Mouse (Mus musculus) myocyte (in vitro differentiated cells): ENCODE results near the gene Ngdn. TPM values are rescaled to one million over a fixed set of nuclear protein-coding genes. Genes with fewer than 3 reads are reported as not detected.

Source experiments
- H3K27me3 ChIP-seq: one replicate; pipeline ENCODE4 v1.6.1; 2011; ENCODE audit not compliant: control insufficient read depth, insufficient read depth, insufficient read length
- H3K36me3 ChIP-seq: one replicate; pipeline ENCODE4 v1.6.1; 2011; ENCODE audit not compliant: control insufficient read depth, insufficient read depth
- H3K4me2 ChIP-seq: one replicate; pipeline ENCODE4 v1.6.1; 2011; ENCODE audit warnings: low read depth, control low read depth
- H3K4me3 ChIP-seq: one replicate; pipeline ENCODE4 v1.5.1; 2011; ENCODE audit warnings: mild to moderate bottlenecking, control low read depth, moderate library complexity
- H3K79me2 ChIP-seq: one replicate; pipeline ENCODE4 v1.6.1; 2011; ENCODE audit not compliant: control insufficient read depth, insufficient read depth
- H3ac ChIP-seq: one replicate; pipeline ENCODE4 v1.6.1; 2011; ENCODE audit not compliant: control insufficient read depth, insufficient read length
- CEBPB ChIP-seq: IDR thresholded peaks from 2 replicates; pipeline ENCODE4 v1.6.1; 2011; ENCODE audit warnings: mild to moderate bottlenecking, moderate library complexity; ENCODE audit not compliant: poor library complexity, insufficient read depth, severe bottlenecking
- E2F4 ChIP-seq: IDR thresholded peaks from one replicate; pipeline ENCODE4 v1.6.1; 2011; ENCODE audit warnings: mild to moderate bottlenecking, control low read depth, moderate library complexity; ENCODE audit not compliant: insufficient read depth
- MAX ChIP-seq: IDR thresholded peaks from one replicate; pipeline ENCODE4 v1.6.1; 2011; ENCODE audit warnings: low read depth, mild to moderate bottlenecking, control low read depth
- MYOD1 ChIP-seq, 3 experiments: IDR thresholded peaks; one replicate each; pipeline ENCODE4 v1.6.1; 2011; ENCODE audit warnings: control low read depth in 2 of 3, low read depth in 2 of 3, mild to moderate bottlenecking in 2 of 3, moderate library complexity in 1 of 3; ENCODE audit not compliant: insufficient read length in 2 of 3, control insufficient read depth in 1 of 3
- MYOG ChIP-seq, 3 experiments: IDR thresholded peaks; one replicate each; pipeline ENCODE4 v1.6.1; 2011; ENCODE audit warnings: control low read depth in 2 of 3, low read depth in 2 of 3, mild to moderate bottlenecking in 2 of 3; ENCODE audit not compliant: insufficient read length in 2 of 3, control insufficient read depth in 1 of 3, insufficient read depth in 1 of 3
- POLR2A ChIP-seq: IDR thresholded peaks from one replicate; pipeline ENCODE4 v1.6.1; 2011; ENCODE audit warnings: low read depth, mild to moderate bottlenecking, control low read depth, moderate library complexity; ENCODE audit not compliant: insufficient read length
- POLR2AphosphoS2 ChIP-seq: IDR thresholded peaks from one replicate; pipeline ENCODE4 v1.6.1; 2011; ENCODE audit warnings: low read depth, control low read depth; ENCODE audit not compliant: insufficient read length
- REST ChIP-seq: IDR thresholded peaks from one replicate; pipeline ENCODE4 v1.6.1; 2011; ENCODE audit warnings: mild to moderate bottlenecking, control low read depth, moderate library complexity; ENCODE audit not compliant: insufficient read depth, insufficient read length
- SRF ChIP-seq: IDR thresholded peaks from one replicate; pipeline ENCODE4 v1.6.1; 2011; ENCODE audit warnings: low read depth; ENCODE audit not compliant: control insufficient read depth, insufficient read length
- TCF12 ChIP-seq: IDR thresholded peaks from one replicate; pipeline ENCODE4 v1.6.1; 2011; ENCODE audit warnings: mild to moderate bottlenecking, control low read depth; ENCODE audit not compliant: poor library complexity, insufficient read depth, severe bottlenecking
- TCF3 ChIP-seq: IDR thresholded peaks from one replicate; pipeline ENCODE4 v1.6.1; 2011; ENCODE audit warnings: low read depth, control low read depth; ENCODE audit not compliant: insufficient read length
- USF1 ChIP-seq: IDR thresholded peaks from one replicate; pipeline ENCODE4 v1.6.1; 2011; ENCODE audit warnings: low read depth, mild to moderate bottlenecking, control low read depth, moderate library complexity
- polyA plus RNA-seq: library from polyadenylated mRNA; unstranded; fragments of >200 nt; fragmentation: generic; extraction: Trizol; gene quantifications from one replicate; pipeline ENCODE4 v1.2.1, GENCODE M21; 2012; ENCODE audit warnings: missing spikeins

The Ngdn gene
- 39.4 TPM for polyA plus RNA-seq

DNA sequence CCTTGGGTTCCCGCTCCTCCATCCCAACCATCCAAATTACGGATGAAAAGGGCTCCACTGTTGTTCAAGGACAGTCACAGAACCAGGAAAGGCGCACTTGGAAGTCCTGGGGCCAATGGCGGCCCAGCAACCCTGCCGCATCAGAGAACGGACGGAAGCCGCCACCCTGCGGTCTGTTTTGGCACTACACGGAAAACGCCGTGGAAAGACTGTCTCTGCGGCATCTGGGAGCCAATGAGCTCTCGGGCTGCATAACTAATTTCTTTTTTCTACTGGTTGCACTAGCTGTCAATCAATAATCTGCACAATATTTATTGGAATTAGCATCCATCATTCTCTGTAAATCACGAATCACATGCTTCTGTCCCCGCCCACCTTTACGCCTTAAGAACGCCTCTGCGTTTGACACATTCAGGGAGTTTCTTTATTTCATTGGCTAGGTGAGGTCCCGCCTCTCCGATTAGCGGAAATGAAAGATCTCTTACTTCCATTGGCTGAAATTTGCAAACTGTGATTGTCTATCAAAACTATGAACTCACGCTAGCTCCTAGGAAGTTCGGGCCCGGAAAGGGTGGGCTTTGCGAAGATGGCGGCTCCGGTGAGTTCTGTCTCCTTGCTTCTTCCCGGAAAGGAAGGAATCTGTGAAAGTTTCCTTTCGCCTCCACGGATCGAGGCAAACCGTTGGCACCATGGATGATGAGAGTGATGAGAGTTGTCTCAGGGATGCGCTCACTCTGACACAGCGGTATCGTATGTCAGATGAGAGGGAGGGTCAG lies at the start of gene Ngdn:
Gene Ngdn (plus strand): TSS at position 464 of the 776 bp plus-strand sequence.
- peaks cover 3% of the 10 kb centered on the region for H3K79me2 ChIP-seq
- peak within 1 kb of the TSS; percentile 95 for H3K4me2 ChIP-seq
- H3K27me3 ChIP-seq = no peaks in the 10 kb centered on the region
- peak within 1 kb of the TSS; percentile 78 for H3ac ChIP-seq
- H3K4me3 ChIP-seq = peak within 1 kb of the TSS; percentile 53
- TF ChIP-seq USF1 = peak; percentile 17
- peak; percentile 48 for TF ChIP-seq E2F4
- TF ChIP-seq MYOG (IDR thresholded peaks at IDR 0.05; ENCODE audit: control insufficient read depth in 1 of 3, insufficient read depth in 1 of 3, insufficient read length in 2 of 3, low read depth in 2 of 3) = no peak
- TF ChIP-seq POLR2AphosphoS2 = peak; percentile 34
- peak; percentile 61 for TF ChIP-seq POLR2A
- no peak for TF ChIP-seq MAX
- TF ChIP-seq TCF12 = no peak
- no peak for TF ChIP-seq TCF3
- TF ChIP-seq MYOD1 (IDR thresholded peaks at IDR 0.05; ENCODE audit: control insufficient read depth in 1 of 3, insufficient read length in 2 of 3, low read depth in 2 of 3) = no peak
- TF ChIP-seq CEBPB = no peak
- no peak for TF ChIP-seq REST
- no peak for TF ChIP-seq SRF
- H3K36me3 ChIP-seq = peaks cover 5% of the 10 kb centered on the region

DNA sequence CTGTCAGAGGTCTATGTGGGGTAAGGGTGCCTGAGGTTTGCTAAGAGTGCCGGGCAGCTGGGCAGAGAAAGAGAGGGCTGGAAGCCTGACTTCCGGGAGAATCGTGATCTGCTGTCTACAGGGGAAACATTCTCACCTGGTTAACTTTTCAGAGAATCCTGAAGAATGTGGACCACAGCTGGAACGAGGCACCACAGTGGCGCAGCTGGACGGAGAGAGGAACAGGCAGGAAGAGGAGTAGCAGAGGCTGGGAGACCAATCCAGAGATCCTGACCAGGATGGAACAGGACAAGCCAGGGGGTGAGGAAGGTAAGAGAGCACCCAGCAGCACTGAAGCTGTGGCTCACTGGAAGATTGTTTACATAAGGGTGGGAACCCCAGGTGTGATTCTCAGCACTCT lies 49.6 kb upstream of the Ngdn start:
- Histone ChIP-seq H3K4me3 (no peak overlapping the region), H3K4me2 (no peak overlapping the region)

DNA sequence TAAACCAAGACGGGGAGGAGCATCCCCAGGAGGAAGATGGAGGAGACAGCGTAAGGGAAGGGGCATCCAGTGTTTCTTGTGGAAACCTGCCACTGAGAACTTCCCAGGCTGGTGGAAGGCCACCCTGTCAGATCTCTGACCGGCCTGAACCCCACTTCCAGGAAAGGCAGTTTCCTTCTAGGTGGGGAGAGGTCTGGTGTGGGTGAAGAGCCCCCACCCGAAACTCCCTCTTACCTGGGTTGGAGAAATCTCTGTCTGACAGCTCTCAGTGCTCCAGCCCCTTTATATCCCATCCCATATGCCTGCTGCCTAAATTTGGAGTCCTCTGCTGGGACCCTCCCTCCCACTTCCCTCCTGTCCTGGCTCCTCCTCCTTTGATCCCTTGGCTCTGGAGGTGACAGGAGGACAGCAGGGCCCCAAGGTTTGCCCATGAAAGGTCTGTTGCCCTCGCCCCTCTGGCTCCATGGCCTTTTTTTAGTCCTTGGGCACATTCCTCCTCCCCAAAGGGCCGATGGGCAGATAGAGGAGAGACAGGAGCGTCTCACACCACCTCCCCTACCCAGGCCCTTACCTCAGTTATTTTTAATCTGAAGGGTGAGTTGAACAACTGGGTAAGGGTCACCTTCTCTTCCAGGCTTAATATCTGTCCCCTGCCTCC lies 48.8 kb upstream of the Ngdn start, which contains the start of gene Myh6:
Gene Myh6 (minus strand): TSS at position 608 of the 658 bp plus-strand sequence.
- TF ChIP-seq MYOG (IDR thresholded peaks at IDR 0.05; ENCODE audit: control insufficient read depth in 1 of 3, insufficient read depth in 1 of 3, insufficient read length in 2 of 3, low read depth in 2 of 3) (no peak), CEBPB (no peak), MAX (no peak), USF1 (no peak), E2F4 (no peak), MYOD1 (IDR thresholded peaks at IDR 0.05; ENCODE audit: control insufficient read depth in 1 of 3, insufficient read length in 2 of 3, low read depth in 2 of 3) (no peak), SRF (no peak), TCF3 (no peak), POLR2A (no peak), TCF12 (no peak), REST (no peak), POLR2AphosphoS2 (no peak)
- H3K79me2 ChIP-seq = no peaks in the 10 kb centered on the region
- no peak within 1 kb of the TSS for H3ac ChIP-seq
- no peak within 1 kb of the TSS for H3K4me3 ChIP-seq
- no peak within 1 kb of the TSS for H3K4me2 ChIP-seq
- H3K27me3 ChIP-seq = peaks cover 51% of the 10 kb centered on the region
- no peaks in the 10 kb centered on the region for H3K36me3 ChIP-seq

More for the DNA sequence above, 49.6 kb upstream of the Ngdn start:
- Histone ChIP-seq H3K36me3 (no peaks in the 10 kb centered on the region), H3K27me3 (peaks cover 59% of the 10 kb centered on the region), H3ac (no peak overlapping the region), H3K79me2 (no peaks in the 10 kb centered on the region)
- TF ChIP-seq CEBPB (no peak), TCF3 (no peak), SRF (no peak), TCF12 (no peak), POLR2A (no peak), MYOD1 (IDR thresholded peaks at IDR 0.05; ENCODE audit: control insufficient read depth in 1 of 3, insufficient read length in 2 of 3, low read depth in 2 of 3) (no peak), POLR2AphosphoS2 (no peak), MYOG (IDR thresholded peaks at IDR 0.05; ENCODE audit: control insufficient read depth in 1 of 3, insufficient read depth in 1 of 3, insufficient read length in 2 of 3, low read depth in 2 of 3) (no peak), E2F4 (no peak), REST (no peak), USF1 (no peak), MAX (no peak)

DNA sequence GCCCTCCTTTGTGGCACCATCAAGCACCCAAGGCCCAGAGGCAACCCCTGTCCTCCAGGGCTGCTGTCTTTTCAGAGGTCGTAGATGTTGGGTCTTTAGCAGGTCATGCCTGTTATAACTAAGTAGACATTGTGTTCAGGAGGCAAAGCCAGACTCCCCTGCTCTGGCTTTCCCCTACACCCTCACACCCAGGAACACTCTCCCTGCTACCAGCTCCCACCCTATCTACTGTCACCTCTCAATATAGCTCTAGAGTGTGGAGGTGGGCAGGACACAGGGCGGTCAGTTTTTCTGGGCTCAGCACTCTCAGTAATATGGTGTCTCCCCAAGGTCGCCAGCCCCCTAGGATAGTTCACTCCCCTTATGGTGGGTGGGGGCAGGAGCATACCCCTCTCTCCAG lies 47.4 kb upstream of the Ngdn start:
- Histone ChIP-seq H3K36me3 (no peaks in the 10 kb centered on the region), H3K79me2 (no peaks in the 10 kb centered on the region), H3ac (no peak overlapping the region), H3K4me3 (no peak overlapping the region), H3K4me2 (no peak overlapping the region), H3K27me3 (peaks cover 50% of the 10 kb centered on the region)
- TF ChIP-seq MAX = no peak
- TF ChIP-seq POLR2A = no peak
